Mouse (Mus musculus): ENCODE results near the gene Rps6ka5.

Gene Rps6ka5

GRCm38 (mm10) chr12:100726651-100727050, at the start of gene Rps6ka5:
TSS of gene Rps6ka5 (minus strand) at chr12:100726983.
- peak; percentile 29 for DNase-seq

DNA sequence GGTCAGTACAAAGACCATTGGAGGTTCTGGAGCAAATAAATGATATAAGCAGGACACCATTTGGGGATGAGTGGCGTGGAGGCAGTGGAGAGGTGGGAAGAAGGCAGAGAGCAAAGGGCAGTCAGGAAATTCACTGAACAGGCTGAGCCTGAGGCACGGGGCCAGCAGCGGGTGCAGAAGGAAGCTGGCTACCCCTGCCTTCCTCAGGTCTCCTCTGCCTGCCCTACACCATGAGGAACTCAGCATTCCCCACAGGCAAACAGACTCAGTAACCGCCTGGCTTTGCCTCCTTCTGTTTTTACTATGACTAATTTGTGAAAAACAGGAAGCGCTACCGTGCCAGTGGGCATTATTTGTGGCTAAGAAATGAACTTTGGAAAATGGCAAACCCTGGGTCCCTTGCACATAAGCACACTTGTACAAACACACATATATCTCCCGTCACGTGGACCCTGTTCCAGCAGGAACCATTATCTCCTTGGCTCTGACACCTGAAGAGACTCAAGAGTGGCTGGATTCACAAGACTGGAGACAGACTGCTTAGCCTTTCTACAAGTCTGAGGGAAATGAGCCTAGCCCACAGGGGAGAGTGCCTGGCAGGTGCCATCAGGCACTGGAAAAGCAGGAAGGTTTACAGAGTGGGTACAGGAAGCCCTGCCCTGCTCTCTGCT, 49.3 kb upstream of the Rps6ka5 start:
- no peak for DNase-seq

DNA sequence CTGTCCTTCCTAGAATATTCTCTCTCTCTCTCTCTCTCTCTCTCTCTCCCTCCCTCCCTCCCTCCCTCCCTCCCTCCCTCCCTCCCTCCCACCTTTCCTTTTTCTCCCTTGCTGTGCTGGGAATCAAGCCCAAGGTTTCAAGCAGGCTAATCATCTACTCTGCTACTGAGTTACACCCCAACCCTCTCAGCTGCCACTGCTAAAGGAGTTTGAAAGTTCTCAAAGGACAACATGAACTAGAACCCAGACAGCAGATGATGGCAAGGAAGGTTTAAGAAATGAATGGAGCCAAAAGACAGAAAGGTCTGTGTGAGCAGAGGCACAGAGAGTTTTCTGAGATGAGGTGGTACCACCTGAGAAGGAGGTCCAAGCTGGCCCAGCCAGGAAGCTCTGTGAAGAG, 48.5 kb upstream of the Rps6ka5 start:
- no peak for DNase-seq

DNA sequence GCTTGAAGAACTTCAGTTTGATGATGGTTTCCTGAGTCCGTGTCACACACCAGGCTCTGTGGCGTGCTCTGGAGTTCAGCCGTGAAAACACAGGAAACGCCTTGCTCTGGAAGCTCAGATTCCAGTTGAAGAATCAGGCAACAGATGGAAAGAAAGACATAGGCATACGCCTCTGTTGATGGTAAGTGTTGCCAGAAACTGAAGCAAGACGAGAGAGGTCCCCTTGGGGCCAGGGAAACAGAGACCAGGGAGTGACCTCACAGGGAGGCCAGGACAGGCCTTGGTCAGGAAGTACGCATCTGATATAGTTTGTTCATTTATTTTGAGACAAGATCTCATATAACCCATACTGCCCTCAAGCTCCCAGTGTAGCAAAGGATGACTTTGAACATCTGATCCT, 48.0 kb upstream of the Rps6ka5 start:
- no peak for DNase-seq

DNA sequence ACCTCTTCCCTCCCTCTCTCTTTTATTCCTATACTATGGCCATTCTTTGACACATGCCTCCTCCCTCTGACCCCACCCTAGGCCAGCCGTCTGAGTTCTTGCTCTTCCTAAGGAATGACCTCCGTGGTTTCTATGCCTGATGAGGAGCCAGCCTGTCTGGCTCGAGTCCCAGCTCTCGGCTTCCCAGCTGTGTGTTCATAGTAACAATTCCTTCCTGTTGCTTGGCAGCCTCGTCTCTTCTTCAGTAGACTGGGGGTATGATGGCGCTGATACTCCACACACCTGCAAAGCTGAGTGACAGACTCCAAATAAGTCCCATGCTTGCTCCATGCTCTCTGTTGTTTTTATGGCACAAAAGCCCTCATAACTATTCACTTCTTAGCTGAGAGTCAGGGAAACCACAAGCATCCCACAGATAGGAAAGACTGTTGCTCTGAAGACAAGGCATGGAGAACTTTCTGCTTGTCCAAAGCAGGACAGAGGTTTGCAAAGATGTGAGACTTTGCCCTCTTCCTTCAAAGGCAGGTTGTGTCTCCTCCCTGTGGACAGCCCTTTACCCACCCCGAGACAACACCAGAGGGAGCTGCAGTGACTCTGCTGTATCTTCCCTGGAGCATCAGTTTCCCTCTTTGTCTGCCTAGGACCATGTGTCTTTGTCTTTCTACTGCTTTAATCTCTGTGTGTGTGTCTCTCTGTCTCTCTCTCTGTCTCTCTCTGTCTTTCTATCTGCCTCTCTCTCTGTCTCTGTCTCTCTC, 45.6 kb upstream of the Rps6ka5 start:
- no peak for DNase-seq

DNA sequence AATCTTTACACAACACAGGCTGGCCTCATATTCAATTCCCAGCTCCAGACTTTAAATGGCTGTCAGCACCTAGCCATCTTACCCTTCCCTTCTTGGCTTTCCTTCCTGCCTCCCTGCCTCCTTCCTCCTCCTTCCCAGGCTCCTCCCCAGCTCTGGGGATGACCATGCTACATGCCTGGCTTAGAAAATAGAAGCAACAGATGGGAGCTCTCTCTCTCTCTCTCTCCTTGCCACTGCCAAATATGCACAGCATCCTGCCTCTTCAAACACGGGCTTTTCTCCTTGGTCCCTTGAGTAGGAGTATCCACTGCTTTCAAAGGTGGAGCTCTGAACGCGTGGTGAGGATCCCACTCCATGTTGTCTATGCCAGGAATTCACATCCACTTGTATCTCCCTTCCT, 44.0 kb upstream of the Rps6ka5 start:
- DNase-seq: no peak

GRCm38 (mm10) chr12:100769871-100770270, 43.1 kb upstream of the Rps6ka5 start:
- DNase-seq: no peak

- no peak for DNase-seq
Observed at GRCm38 (mm10) chr12:100764329-100765018, 37.7 kb upstream of the Rps6ka5 start.

GRCm38 (mm10) chr12:100762663-100763425, 36.1 kb upstream of the Rps6ka5 start:
- DNase-seq: no peak

- no peak for DNase-seq
Observed at GRCm38 (mm10) chr12:100757427-100757826, 30.6 kb upstream of the Rps6ka5 start.

- no peak for DNase-seq
Observed at GRCm38 (mm10) chr12:100753716-100754115, 26.9 kb upstream of the Rps6ka5 start.

GRCm38 (mm10) chr12:100752977-100753376, 26.2 kb upstream of the Rps6ka5 start:
- no peak for DNase-seq

GRCm38 (mm10) chr12:100742468-100742867, 15.7 kb upstream of the Rps6ka5 start:
- no peak for DNase-seq

- no peak for DNase-seq
Observed at GRCm38 (mm10) chr12:100740313-100740712, 13.5 kb upstream of the Rps6ka5 start.

DNA sequence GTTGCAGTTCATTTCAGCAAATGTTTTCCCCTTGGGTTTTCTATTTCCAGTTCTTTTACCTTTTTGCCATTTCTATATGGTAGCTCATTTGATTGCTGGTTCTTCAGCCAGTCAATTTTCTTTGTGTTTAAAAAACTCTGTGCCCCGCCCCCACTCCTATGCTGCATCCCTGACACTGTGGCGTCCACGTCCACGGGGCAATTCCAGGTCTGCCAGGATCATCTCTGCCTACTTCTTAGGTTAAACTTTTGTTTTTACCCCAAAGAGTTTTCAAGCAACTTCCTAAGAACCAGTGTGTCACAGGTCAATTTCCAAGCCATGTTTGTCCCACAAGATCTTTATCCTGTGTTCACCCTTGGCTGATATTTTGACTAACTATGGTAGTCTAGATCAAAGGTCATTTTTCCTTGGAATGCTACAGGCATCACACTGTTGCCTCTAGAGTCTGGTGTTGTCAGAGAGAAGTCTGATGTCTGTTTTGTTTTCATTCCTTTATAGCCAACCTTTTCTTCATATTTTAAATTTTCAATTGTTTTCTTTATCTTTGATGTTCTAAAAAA, 12.3 kb upstream of the Rps6ka5 start:
- DNase-seq: no peak

DNA sequence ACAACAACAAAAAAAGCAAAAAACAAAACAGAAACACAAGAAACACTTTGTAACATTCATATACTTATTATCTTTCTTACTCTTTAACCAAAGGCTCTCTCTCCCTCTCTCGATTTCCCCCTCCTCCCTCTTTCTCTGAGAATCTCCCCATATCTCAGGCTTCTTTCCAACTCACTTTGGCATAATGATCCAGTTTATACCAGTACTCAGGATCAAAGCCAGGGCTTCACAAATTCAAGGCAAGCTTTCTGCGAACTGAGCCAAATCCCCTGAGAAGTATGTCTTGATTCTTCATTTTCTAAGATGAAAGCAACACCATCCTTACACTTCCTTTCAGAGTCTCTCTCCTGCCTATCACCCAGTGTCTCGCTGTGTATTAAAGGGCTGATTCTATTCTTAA, 11.7 kb upstream of the Rps6ka5 start:
- no peak for DNase-seq

DNA sequence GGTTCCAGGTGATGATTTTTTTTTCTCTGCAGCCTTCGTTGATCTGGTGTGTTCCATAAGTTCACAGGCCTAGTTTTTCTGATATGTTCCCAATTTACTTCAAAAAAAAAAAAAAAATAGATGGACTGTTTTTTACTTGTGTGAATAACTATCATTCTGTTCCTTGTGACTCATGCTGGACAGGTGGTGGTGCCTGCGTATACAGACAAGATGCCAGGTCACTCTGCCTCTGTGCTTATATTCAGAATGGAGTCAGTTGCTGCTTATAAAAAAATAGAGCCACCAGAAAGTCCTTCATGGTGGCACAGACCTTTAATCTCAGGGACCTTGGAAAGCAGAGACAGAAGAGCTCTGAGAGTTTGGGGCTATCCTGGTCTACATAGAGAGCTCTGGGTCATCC, 8.8 kb upstream of the Rps6ka5 start:
- DNase-seq: no peak

- DNase-seq: no peak
Observed at GRCm38 (mm10) chr12:100735156-100735555, 8.4 kb upstream of the Rps6ka5 start.

GRCm38 (mm10) chr12:100728646-100729485, 2.1 kb upstream of the Rps6ka5 start:
- DNase-seq: no peak

GRCm38 (mm10) chr12:100727891-100728290, 1.1 kb upstream of the Rps6ka5 start:
- DNase-seq: no peak

- no peak for DNase-seq
Observed at GRCm38 (mm10) chr12:100725458-100725786, 1.4 kb downstream of the Rps6ka5 start.

All from cerebellum, adult 11-12 months (tissue).